Mouse (Mus musculus): ENCODE results near the gene Ppp1r2. TPM values are rescaled to one million over a fixed set of nuclear protein-coding genes. Genes with fewer than 3 reads are reported as not detected.

Gene Ppp1r2
- polyA plus RNA-seq, 1 experiment from 2014 or later, result 93.2 TPM

- H3K4me1 ChIP-seq (ENCODE audit: insufficient read depth, low read length), result peaks cover 17% of the 10 kb centered on the region
- H3K27ac ChIP-seq (ENCODE audit: low read length), result peak overlapping the region; percentile 59; the same call in 1 of the 2 replicates
- no peak overlapping the region for H3K4me3 ChIP-seq (ENCODE audit: low read length)
- 72% methylated on average over 7 of the region's 7 CpGs for WGBS
- no peaks in the 10 kb centered on the region for H3K36me3 ChIP-seq (ENCODE audit: insufficient read depth, low read length)
- no peaks in the 10 kb centered on the region for H3K9me3 ChIP-seq (ENCODE audit: low read length)
- H3K27me3 ChIP-seq (ENCODE audit: insufficient read depth, low read length), result no peaks in the 10 kb centered on the region
- no peak overlapping the region for H3K9ac ChIP-seq (replicated peaks; ENCODE audit: low read length)
- H3K4me2 ChIP-seq (replicated peaks; ENCODE audit: low read depth, low read length), result 0 out of 2 replicates have a peak overlapping the region, but pooled peaks have one; percentile 9
- no peak for ATAC-seq (ENCODE audit: low FRiP score, low TSS enrichment)
These were observed 15.8 kb upstream of the Ppp1r2 start for GRCm38 (mm10) chr16:31290751-31291365.

GRCm38 (mm10) chr16:31290281-31290680, 15.2 kb upstream of the Ppp1r2 start:
- Histone ChIP-seq H3K27ac (ENCODE audit: low read length) (peak overlapping the region; percentile 59), H3K9ac (replicated peaks; ENCODE audit: low read length) (no peak overlapping the region), H3K27me3 (ENCODE audit: insufficient read depth, low read length) (no peaks in the 10 kb centered on the region), H3K4me2 (replicated peaks; ENCODE audit: low read depth, low read length) (0 out of 2 replicates have a peak overlapping the region, but pooled peaks have one; percentile 9), H3K4me3 (ENCODE audit: low read length) (no peak overlapping the region), H3K4me1 (ENCODE audit: insufficient read depth, low read length) (peaks cover 17% of the 10 kb centered on the region), H3K9me3 (ENCODE audit: low read length) (no peaks in the 10 kb centered on the region), H3K36me3 (ENCODE audit: insufficient read depth, low read length) (no peaks in the 10 kb centered on the region)
- WGBS, result 29% methylated on average over 10 of the region's 10 CpGs
- ATAC-seq (ENCODE audit: low FRiP score, low TSS enrichment), result peak; percentile 77

- no peaks in the 10 kb centered on the region for H3K9me3 ChIP-seq (ENCODE audit: low read length)
- no peak for ATAC-seq (ENCODE audit: low FRiP score, low TSS enrichment)
These were observed 12.6 kb upstream of the Ppp1r2 start for GRCm38 (mm10) chr16:31287712-31288111.

GRCm38 (mm10) chr16:31286801-31287488, 11.9 kb upstream of the Ppp1r2 start:
- Histone ChIP-seq H3K27me3 (ENCODE audit: insufficient read depth, low read length) (no peaks in the 10 kb centered on the region), H3K4me2 (replicated peaks; ENCODE audit: low read depth, low read length) (no peak overlapping the region)
- 93% methylated on average over 11 of the region's 11 CpGs for WGBS

More at GRCm38 (mm10) chr16:31287712-31288111, 12.6 kb upstream of the Ppp1r2 start:
- Histone ChIP-seq H3K4me2 (replicated peaks; ENCODE audit: low read depth, low read length) (no peak overlapping the region), H3K27me3 (ENCODE audit: insufficient read depth, low read length) (no peaks in the 10 kb centered on the region), H3K36me3 (ENCODE audit: insufficient read depth, low read length) (no peaks in the 10 kb centered on the region), H3K4me1 (ENCODE audit: insufficient read depth, low read length) (peaks cover 17% of the 10 kb centered on the region), H3K4me3 (ENCODE audit: low read length) (no peak overlapping the region), H3K27ac (ENCODE audit: low read length) (no peak overlapping the region), H3K9ac (replicated peaks; ENCODE audit: low read length) (no peak overlapping the region)
- WGBS, result 82% methylated on average over 3 of the region's 3 CpGs

GRCm38 (mm10) chr16:31281981-31282380, 6.9 kb upstream of the Ppp1r2 start:
- Histone ChIP-seq H3K9ac (replicated peaks; ENCODE audit: low read length) (no peak overlapping the region), H3K27me3 (ENCODE audit: insufficient read depth, low read length) (no peaks in the 10 kb centered on the region), H3K9me3 (ENCODE audit: low read length) (no peaks in the 10 kb centered on the region), H3K4me2 (replicated peaks; ENCODE audit: low read depth, low read length) (no peak overlapping the region), H3K4me3 (ENCODE audit: low read length) (no peak overlapping the region), H3K4me1 (ENCODE audit: insufficient read depth, low read length) (no peaks in the 10 kb centered on the region), H3K36me3 (ENCODE audit: insufficient read depth, low read length) (no peaks in the 10 kb centered on the region), H3K27ac (ENCODE audit: low read length) (no peak overlapping the region)
- no peak for ATAC-seq (ENCODE audit: low FRiP score, low TSS enrichment)
- WGBS, result 87% methylated on average over 2 of the region's 2 CpGs

More at GRCm38 (mm10) chr16:31286801-31287488, 11.9 kb upstream of the Ppp1r2 start:
- peaks cover 9% of the 10 kb centered on the region for H3K4me1 ChIP-seq (ENCODE audit: insufficient read depth, low read length)
- no peak overlapping the region for H3K9ac ChIP-seq (replicated peaks; ENCODE audit: low read length)
- no peak overlapping the region for H3K4me3 ChIP-seq (ENCODE audit: low read length)
- ATAC-seq (ENCODE audit: low FRiP score, low TSS enrichment), result no peak
- no peaks in the 10 kb centered on the region for H3K9me3 ChIP-seq (ENCODE audit: low read length)
- no peaks in the 10 kb centered on the region for H3K36me3 ChIP-seq (ENCODE audit: insufficient read depth, low read length)
- no peak overlapping the region for H3K27ac ChIP-seq (ENCODE audit: low read length)

GRCm38 (mm10) chr16:31280176-31280575, 5.1 kb upstream of the Ppp1r2 start:
- no peak overlapping the region for H3K9ac ChIP-seq (replicated peaks; ENCODE audit: low read length)
- H3K9me3 ChIP-seq (ENCODE audit: low read length), result no peaks in the 10 kb centered on the region
- H3K4me3 ChIP-seq (ENCODE audit: low read length), result no peak overlapping the region
- no peak for ATAC-seq (ENCODE audit: low FRiP score, low TSS enrichment)
- WGBS, result 84% methylated on average over 4 of the region's 4 CpGs
- H3K36me3 ChIP-seq (ENCODE audit: insufficient read depth, low read length), result no peaks in the 10 kb centered on the region
- H3K27me3 ChIP-seq (ENCODE audit: insufficient read depth, low read length), result no peaks in the 10 kb centered on the region
- H3K4me1 ChIP-seq (ENCODE audit: insufficient read depth, low read length), result peaks cover 4% of the 10 kb centered on the region; the same call in 1 of the 2 replicates
- H3K27ac ChIP-seq (ENCODE audit: low read length), result no peak overlapping the region
- H3K4me2 ChIP-seq (replicated peaks; ENCODE audit: low read depth, low read length), result no peak overlapping the region

GRCm38 (mm10) chr16:31278581-31278980, 3.5 kb upstream of the Ppp1r2 start:
- ATAC-seq (ENCODE audit: low FRiP score, low TSS enrichment), result no peak
- 60% methylated on average over 6 of the region's 6 CpGs for WGBS
- H3K27ac ChIP-seq (ENCODE audit: low read length), result no peak overlapping the region
- H3K4me2 ChIP-seq (replicated peaks; ENCODE audit: low read depth, low read length), result no peak overlapping the region
- H3K4me1 ChIP-seq (ENCODE audit: insufficient read depth, low read length), result peaks cover 5% of the 10 kb centered on the region
- no peaks in the 10 kb centered on the region for H3K36me3 ChIP-seq (ENCODE audit: insufficient read depth, low read length)
- H3K9ac ChIP-seq (replicated peaks; ENCODE audit: low read length), result no peak overlapping the region
- no peaks in the 10 kb centered on the region for H3K27me3 ChIP-seq (ENCODE audit: insufficient read depth, low read length)
- no peak overlapping the region for H3K4me3 ChIP-seq (ENCODE audit: low read length)
- no peaks in the 10 kb centered on the region for H3K9me3 ChIP-seq (ENCODE audit: low read length)

- Histone ChIP-seq H3K4me1 (ENCODE audit: insufficient read depth, low read length) (peaks cover 10% of the 10 kb centered on the region), H3K9ac (replicated peaks; ENCODE audit: low read length) (no peak overlapping the region), H3K36me3 (ENCODE audit: insufficient read depth, low read length) (no peaks in the 10 kb centered on the region), H3K27me3 (ENCODE audit: insufficient read depth, low read length) (no peaks in the 10 kb centered on the region), H3K4me2 (replicated peaks; ENCODE audit: low read depth, low read length) (no peak overlapping the region), H3K4me3 (ENCODE audit: low read length) (no peak overlapping the region), H3K9me3 (ENCODE audit: low read length) (no peaks in the 10 kb centered on the region), H3K27ac (ENCODE audit: low read length) (no peak overlapping the region)
- ATAC-seq (ENCODE audit: low FRiP score, low TSS enrichment), result no peak
- 60% methylated on average over 2 of the region's 2 CpGs for WGBS
These were observed 3.0 kb upstream of the Ppp1r2 start for GRCm38 (mm10) chr16:31278081-31278480.

- Histone ChIP-seq H3K4me1 (ENCODE audit: insufficient read depth, low read length) (peaks cover 19% of the 10 kb centered on the region), H3K9ac (replicated peaks; ENCODE audit: low read length) (no peak overlapping the region), H3K36me3 (ENCODE audit: insufficient read depth, low read length) (no peaks in the 10 kb centered on the region), H3K4me2 (replicated peaks; ENCODE audit: low read depth, low read length) (no peak overlapping the region), H3K4me3 (ENCODE audit: low read length) (no peak overlapping the region), H3K27me3 (ENCODE audit: insufficient read depth, low read length) (no peaks in the 10 kb centered on the region), H3K9me3 (ENCODE audit: low read length) (no peaks in the 10 kb centered on the region), H3K27ac (ENCODE audit: low read length) (peak overlapping the region; percentile 73)
- ATAC-seq (ENCODE audit: low FRiP score, low TSS enrichment), result no peak
- WGBS, result 57% methylated on average over 7 of the region's 7 CpGs
These were observed 1.9 kb upstream of the Ppp1r2 start for GRCm38 (mm10) chr16:31276962-31277361.

- H3K27ac ChIP-seq (ENCODE audit: low read length), result peak overlapping the region; percentile 73
- no peak overlapping the region for H3K4me3 ChIP-seq (ENCODE audit: low read length)
- WGBS, result 62% methylated on average over 7 of the region's 7 CpGs
- H3K27me3 ChIP-seq (ENCODE audit: insufficient read depth, low read length), result no peaks in the 10 kb centered on the region
- H3K36me3 ChIP-seq (ENCODE audit: insufficient read depth, low read length), result peaks cover 2% of the 10 kb centered on the region; the same call in 1 of the 2 replicates
- no peaks in the 10 kb centered on the region for H3K9me3 ChIP-seq (ENCODE audit: low read length)
- H3K4me2 ChIP-seq (replicated peaks; ENCODE audit: low read depth, low read length), result no peak overlapping the region
- H3K9ac ChIP-seq (replicated peaks; ENCODE audit: low read length), result no peak overlapping the region
- ATAC-seq (ENCODE audit: low FRiP score, low TSS enrichment), result no peak
- peaks cover 19% of the 10 kb centered on the region for H3K4me1 ChIP-seq (ENCODE audit: insufficient read depth, low read length)
These were observed 1.5 kb upstream of the Ppp1r2 start for GRCm38 (mm10) chr16:31276539-31276938.

Data from kidney, embryonic 16.5 days (tissue).